Mouse (Mus musculus) lung, postnatal 0 days (tissue): ENCODE measurements at regions not wholly inside any gene's neighbourhood (a gene's known extent, or its start where the extent isn't known, plus 50 kb on each side); places are given as distances from the start of the nearest gene placed in this dataset.

Source experiments
- CTCF ChIP-seq: IDR thresholded peaks from 2 replicates; pipeline ENCODE4 v1.5.1; 2016; ENCODE audit warnings: antibody characterized with exemption, mild to moderate bottlenecking
- EP300 ChIP-seq: IDR thresholded peaks from 2 replicates; pipeline ENCODE4 v1.6.1; 2016; ENCODE audit warnings: antibody characterized with exemption, mild to moderate bottlenecking, control low read depth

DNA sequence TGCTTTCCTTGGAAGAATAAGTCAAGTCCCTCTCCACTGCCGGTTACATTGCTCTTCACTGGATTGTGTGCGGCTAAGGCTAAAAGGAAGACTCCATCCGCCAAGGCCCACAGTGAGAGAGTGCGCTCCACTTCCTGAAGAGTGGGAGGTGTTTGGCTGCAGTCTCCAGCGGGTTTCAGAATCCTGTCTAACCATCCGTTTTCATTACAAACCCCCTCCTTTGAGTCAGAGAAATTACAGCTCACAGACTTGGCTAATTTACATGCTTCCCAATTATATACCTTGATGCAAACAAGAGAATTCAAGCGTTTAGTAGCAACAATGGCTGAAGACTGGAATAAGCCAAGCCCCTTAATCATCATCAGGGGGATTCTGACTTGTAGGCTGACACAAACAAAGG, 55.1 kb upstream of the Arl4c start:
- TF ChIP-seq CTCF: no peak
- TF ChIP-seq EP300: no peak
